Comparison of ENCODE assay signal across 8 mouse cellular contexts in the genomic region with DNA sequence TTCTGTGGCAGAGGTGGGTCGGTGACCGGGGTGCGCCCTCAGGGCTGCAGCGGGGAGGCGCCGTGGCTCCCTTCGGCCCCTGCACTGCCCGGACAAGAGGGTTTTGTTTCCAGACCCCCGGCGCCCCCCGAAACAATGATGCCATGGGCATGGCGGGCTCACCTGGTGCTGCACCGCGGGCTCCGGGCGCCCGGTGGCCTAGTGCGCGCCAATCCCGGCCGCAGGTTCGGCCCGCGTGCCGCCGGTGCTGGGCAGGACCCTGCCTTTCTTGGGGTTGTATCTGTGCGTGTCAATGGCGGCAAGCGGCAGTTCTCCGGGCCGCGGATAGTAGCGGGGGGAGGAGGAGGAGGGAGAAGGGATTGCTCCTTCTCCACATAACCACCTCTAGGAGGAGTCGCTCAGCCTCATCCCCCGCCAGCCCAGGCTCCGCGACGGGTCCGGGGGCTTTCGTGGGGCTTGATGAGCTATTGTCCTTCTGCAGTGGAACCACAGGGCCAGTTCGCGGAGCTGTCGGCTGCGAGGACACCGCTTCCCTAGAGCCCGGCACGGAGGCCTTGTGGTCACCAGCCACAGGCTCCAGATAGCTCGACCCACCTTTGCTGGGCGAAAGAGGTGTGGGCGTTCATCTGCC. TPM values are rescaled to one million over a fixed set of nuclear protein-coding genes. Genes with fewer than 3 reads are reported as not detected.
DNase-seq lines count a peak whose midpoint lies in the region; ATAC-seq and TF ChIP-seq lines count a peak whose summit lies in the region.

A gene (minus strand): TSS at position 527 of the 631 bp plus-strand sequence.

- TF ChIP-seq CTCF in bone marrow macrophage, adult 2 months (IDR thresholded peaks at IDR 0.05; ENCODE audit: low read depth, low read length) = no peak
- peak; percentile 62 for TF ChIP-seq CTCF in heart, adult 2 months (IDR thresholded peaks at IDR 0.05)
- no peak; the same call in 1 of the 2 replicates for TF ChIP-seq CTCF in kidney, adult 2 months (conservative IDR thresholded peaks at IDR 0.05; ENCODE audit: insufficient read depth, insufficient read length, low read depth, low read length)
- peak; percentile 69 for TF ChIP-seq CTCF in stomach, postnatal 0 days (IDR thresholded peaks at IDR 0.05; ENCODE audit: low read depth)

- TF ChIP-seq EP300 in heart, adult 2 months (IDR thresholded peaks at IDR 0.05; ENCODE audit: insufficient read depth, low read depth, low read length) = no peak
- TF ChIP-seq EP300 in stomach, postnatal 0 days (optimal IDR thresholded peaks at IDR 0.05) = no peak

- 0% methylated on average over 50 of the region's 50 CpGs for WGBS in embryonic facial prominence, embryonic 11.5 days
- 1% methylated on average over 50 of the region's 50 CpGs for WGBS in heart, adult 2 months
- under 1% methylated on average over 50 of the region's 50 CpGs for WGBS in kidney, adult 2 months
- WGBS in limb, embryonic 11.5 days = under 1% methylated on average over 50 of the region's 50 CpGs
- under 1% methylated on average over 50 of the region's 50 CpGs for WGBS in midbrain, embryonic 13.5 days
- under 1% methylated on average over 46 of the region's 50 CpGs for WGBS in stomach, postnatal 0 days

- H3K27ac ChIP-seq in bone marrow macrophage, adult 2 months (ENCODE audit: insufficient read depth, low read depth, low read length) = no peak within 1 kb of the TSS
- peak within 1 kb of the TSS; percentile 98 for H3K27ac ChIP-seq in embryonic facial prominence, embryonic 11.5 days (replicated peaks; ENCODE audit: low read depth, low read length)
- peak within 1 kb of the TSS; percentile 64 for H3K27ac ChIP-seq in heart, adult 2 months
- H3K27ac ChIP-seq in kidney, adult 2 months (ENCODE audit: insufficient read depth, low read depth, low read length) = peak within 1 kb of the TSS; percentile 10; the same call in 1 of the 2 replicates
- H3K27ac ChIP-seq in limb, embryonic 11.5 days (replicated peaks; ENCODE audit: low read depth, low read length) = peak within 1 kb of the TSS; percentile 98
- peak within 1 kb of the TSS; percentile 100 for H3K27ac ChIP-seq in midbrain, embryonic 13.5 days
- peak within 1 kb of the TSS; percentile 86 for H3K27ac ChIP-seq in stomach, postnatal 0 days (replicated peaks)

- DNase-seq in embryonic facial prominence, embryonic 11.5 days (ENCODE audit: low spot score) = peak; percentile 87
- peak; percentile 61 to 63 for DNase-seq in heart, adult 2 months
- peak; percentile 73 for DNase-seq in kidney, adult 2 months
- peak; percentile 90 for DNase-seq in limb, embryonic 11.5 days (ENCODE audit: low spot score)
- DNase-seq in stomach, postnatal 0 days (ENCODE audit: low spot score) = peak; percentile 68
- DNase-seq in natural killer cell, adult 2 months (ENCODE audit: low spot score in 2 of 2) = no peak

- peak; percentile 86 for ATAC-seq in embryonic facial prominence, embryonic 11.5 days (replicated peaks; ENCODE audit: insufficient number of reproducible peaks, low FRiP score, low TSS enrichment, low read depth)
- peak; percentile 85 for ATAC-seq in limb, embryonic 11.5 days (ENCODE audit: insufficient number of reproducible peaks, low FRiP score, low TSS enrichment, low read depth)
- peak; percentile 92 for ATAC-seq in midbrain, embryonic 13.5 days
- peak; percentile 64 for ATAC-seq in stomach, postnatal 0 days (ENCODE audit: low FRiP score, low TSS enrichment)

- H3K9me3 ChIP-seq in embryonic facial prominence, embryonic 11.5 days (replicated peaks; ENCODE audit: control insufficient read depth, low read length) = no peaks in the 10 kb centered on the region
- no peaks in the 10 kb centered on the region for H3K9me3 ChIP-seq in limb, embryonic 11.5 days (ENCODE audit: control insufficient read depth, low read length)
- no peaks in the 10 kb centered on the region for H3K9me3 ChIP-seq in midbrain, embryonic 13.5 days
- no peaks in the 10 kb centered on the region for H3K9me3 ChIP-seq in stomach, postnatal 0 days (ENCODE audit: control insufficient read depth, low read length)

- H3K4me1 ChIP-seq in bone marrow macrophage, adult 2 months (ENCODE audit: control insufficient read depth, insufficient read depth, low read length) = no peaks in the 10 kb centered on the region
- no peaks in the 10 kb centered on the region; the same call in 1 of the 2 replicates for H3K4me1 ChIP-seq in embryonic facial prominence, embryonic 11.5 days (ENCODE audit: control insufficient read depth, insufficient read depth, low read length)
- no peaks in the 10 kb centered on the region; the same call in 1 of the 2 replicates for H3K4me1 ChIP-seq in heart, adult 2 months (ENCODE audit: control insufficient read depth, insufficient read depth, low read length)
- H3K4me1 ChIP-seq in kidney, adult 2 months (ENCODE audit: control insufficient read depth, insufficient read depth, low read length) = peaks cover 4% of the 10 kb centered on the region; the same call in 1 of the 2 replicates
- H3K4me1 ChIP-seq in limb, embryonic 11.5 days (ENCODE audit: control insufficient read depth, insufficient read depth, low read length) = peaks cover 4% of the 10 kb centered on the region; the same call in 1 of the 2 replicates
- peaks cover 28% of the 10 kb centered on the region for H3K4me1 ChIP-seq in midbrain, embryonic 13.5 days (replicated peaks)
- H3K4me1 ChIP-seq in stomach, postnatal 0 days (replicated peaks; ENCODE audit: control insufficient read depth, insufficient read depth) = no peaks in the 10 kb centered on the region

- peak within 1 kb of the TSS; percentile 51 for H3K4me3 ChIP-seq in bone marrow macrophage, adult 2 months (ENCODE audit: insufficient read depth, low read length)
- H3K4me3 ChIP-seq in embryonic facial prominence, embryonic 11.5 days (ENCODE audit: low read depth, low read length) = peak within 1 kb of the TSS; percentile 92
- peak within 1 kb of the TSS; percentile 83 for H3K4me3 ChIP-seq in heart, adult 2 months
- H3K4me3 ChIP-seq in kidney, adult 2 months (ENCODE audit: insufficient read depth, low read depth, low read length) = peak within 1 kb of the TSS; percentile 98
- H3K4me3 ChIP-seq in limb, embryonic 11.5 days (ENCODE audit: low read depth, low read length) = peak within 1 kb of the TSS; percentile 96
- peak within 1 kb of the TSS; percentile 90 for H3K4me3 ChIP-seq in midbrain, embryonic 13.5 days (replicated peaks)
- H3K4me3 ChIP-seq in stomach, postnatal 0 days (ENCODE audit: low read depth, low read length) = peak within 1 kb of the TSS; percentile 84

- no peaks in the 10 kb centered on the region for H3K79me2 ChIP-seq in heart, adult 2 months (replicated peaks; ENCODE audit: control insufficient read depth, insufficient read depth, low read length)

- peak within 1 kb of the TSS; percentile 99 for H3K9ac ChIP-seq in embryonic facial prominence, embryonic 11.5 days (replicated peaks; ENCODE audit: low read length)
- peak within 1 kb of the TSS; percentile 95 for H3K9ac ChIP-seq in heart, adult 2 months (ENCODE audit: low read depth, low read length)
- H3K9ac ChIP-seq in limb, embryonic 11.5 days (ENCODE audit: low read length) = peak within 1 kb of the TSS; percentile 100
- H3K9ac ChIP-seq in midbrain, embryonic 13.5 days (replicated peaks) = peak within 1 kb of the TSS; percentile 99
- H3K9ac ChIP-seq in stomach, postnatal 0 days (ENCODE audit: low read length) = peak within 1 kb of the TSS; percentile 90

- no peak for TF ChIP-seq POLR2A in bone marrow macrophage, adult 2 months (IDR thresholded peaks at IDR 0.05; ENCODE audit: borderline replicate concordance, low read depth, low read length)
- TF ChIP-seq POLR2A in heart, adult 2 months (IDR thresholded peaks at IDR 0.05; ENCODE audit: insufficient read depth, low read depth, low read length) = no peak
- no peak for TF ChIP-seq POLR2A in kidney, adult 2 months (IDR thresholded peaks at IDR 0.05; ENCODE audit: low read depth, low read length)

- intact Hi-C loops in heart, adult 2 months (cut with DNase I) = no loop called here

- no peaks in the 10 kb centered on the region for H3K27me3 ChIP-seq in embryonic facial prominence, embryonic 11.5 days (ENCODE audit: control insufficient read depth, insufficient read depth, low read length)
- no peaks in the 10 kb centered on the region for H3K27me3 ChIP-seq in heart, adult 2 months (ENCODE audit: control insufficient read depth, insufficient read depth, low read length)
- no peaks in the 10 kb centered on the region for H3K27me3 ChIP-seq in kidney, adult 2 months (replicated peaks; ENCODE audit: control insufficient read depth, insufficient read depth, low read length)
- no peaks in the 10 kb centered on the region for H3K27me3 ChIP-seq in limb, embryonic 11.5 days (ENCODE audit: control insufficient read depth, insufficient read depth, low read length)
- H3K27me3 ChIP-seq in midbrain, embryonic 13.5 days = no peaks in the 10 kb centered on the region
- H3K27me3 ChIP-seq in stomach, postnatal 0 days (ENCODE audit: control insufficient read depth, insufficient read depth, low read length) = no peaks in the 10 kb centered on the region

- H3K36me3 ChIP-seq in embryonic facial prominence, embryonic 11.5 days (replicated peaks; ENCODE audit: control insufficient read depth, insufficient read depth, low read depth, low read length) = no peaks in the 10 kb centered on the region
- H3K36me3 ChIP-seq in heart, adult 2 months (ENCODE audit: control insufficient read depth, insufficient read depth, low read length) = no peaks in the 10 kb centered on the region
- H3K36me3 ChIP-seq in kidney, adult 2 months (ENCODE audit: control insufficient read depth, insufficient read depth, low read length) = no peaks in the 10 kb centered on the region
- H3K36me3 ChIP-seq in limb, embryonic 11.5 days (ENCODE audit: control insufficient read depth, insufficient read depth, low read length) = no peaks in the 10 kb centered on the region
- no peaks in the 10 kb centered on the region for H3K36me3 ChIP-seq in midbrain, embryonic 13.5 days
- H3K36me3 ChIP-seq in stomach, postnatal 0 days (ENCODE audit: control insufficient read depth, insufficient read depth, low read length) = no peaks in the 10 kb centered on the region

- H3K4me2 ChIP-seq in embryonic facial prominence, embryonic 11.5 days (ENCODE audit: low read depth, low read length) = peak within 1 kb of the TSS; percentile 48
- peak within 1 kb of the TSS; percentile 44 for H3K4me2 ChIP-seq in limb, embryonic 11.5 days (ENCODE audit: low read depth, severe bottlenecking)
- H3K4me2 ChIP-seq in midbrain, embryonic 13.5 days (replicated peaks) = peak within 1 kb of the TSS; percentile 67
- peak within 1 kb of the TSS; percentile 79 for H3K4me2 ChIP-seq in stomach, postnatal 0 days (replicated peaks; ENCODE audit: low read depth)

RNA-seq across cellular contexts. Expression of the gene that starts here (rescaled TPM):
- not detected in 2 replicates for polyA plus RNA-seq in bone marrow macrophage, adult 2 months (2012; ENCODE audit: insufficient read depth, insufficient read length, missing spikeins)
- polyA plus RNA-seq in embryonic facial prominence, embryonic 11.5 days (2014; fragmentation: Nextera tagmentation; extraction: Ambion mirVana) = 319 and 335 TPM in 2 replicates
- total RNA-seq in heart, adult 2 months (2021) = 1 to 10 TPM; 3.4 to 4.7 TPM
- 4.2 and 4.6 TPM in 2 replicates for polyA plus RNA-seq in heart, adult 2 months (2012; rRNA removed)
- polyA plus RNA-seq in kidney, adult 2 months (2012; rRNA removed) = 5.4 and 6.1 TPM in 2 replicates
- polyA plus RNA-seq in limb, embryonic 11.5 days (2014; fragmentation: Nextera tagmentation; extraction: Ambion mirVana) = 249 and 263 TPM in 2 replicates
- polyA plus RNA-seq in midbrain, embryonic 13.5 days (2015; fragmentation: Nextera tagmentation; extraction: Ambion mirVana) = 350 and 366 TPM in 2 replicates
- 26.0 and 28.7 TPM in 2 replicates for polyA plus RNA-seq in stomach, postnatal 0 days (2015; fragmentation: Nextera tagmentation; extraction: Ambion mirVana)

Comparison
In these comparisons a context has a peak if more than half of its experiments do, and no peak if none do; other contexts are left out.
1. CTCF ChIP-seq: peak in heart, adult 2 months (single experiment) and stomach, postnatal 0 days (single experiment); none in bone marrow macrophage, adult 2 months (single experiment) and kidney, adult 2 months (single experiment).
2. DNase-seq: peak in embryonic facial prominence, embryonic 11.5 days (single experiment), heart, adult 2 months (2 of 2), kidney, adult 2 months (single experiment), limb, embryonic 11.5 days (single experiment) and stomach, postnatal 0 days (single experiment); none in natural killer cell, adult 2 months (0 of 2).
3. Peak in every context shown above with its lines, with median percentiles within 50 percentile points of each other: H3K4me3 ChIP-seq, ATAC-seq, H3K4me2 ChIP-seq and H3K9ac ChIP-seq.